Mouse (Mus musculus): Measurements from ENCODE around the gene Prkch. TPM values are rescaled to one million over a fixed set of nuclear protein-coding genes. Genes with fewer than 3 reads are reported as not detected.

Prkch gene
- polyA plus RNA-seq (2015; fragmentation: Nextera tagmentation; extraction: Ambion mirVana), result 3.7 and 3.8 TPM in 2 replicates

DNA sequence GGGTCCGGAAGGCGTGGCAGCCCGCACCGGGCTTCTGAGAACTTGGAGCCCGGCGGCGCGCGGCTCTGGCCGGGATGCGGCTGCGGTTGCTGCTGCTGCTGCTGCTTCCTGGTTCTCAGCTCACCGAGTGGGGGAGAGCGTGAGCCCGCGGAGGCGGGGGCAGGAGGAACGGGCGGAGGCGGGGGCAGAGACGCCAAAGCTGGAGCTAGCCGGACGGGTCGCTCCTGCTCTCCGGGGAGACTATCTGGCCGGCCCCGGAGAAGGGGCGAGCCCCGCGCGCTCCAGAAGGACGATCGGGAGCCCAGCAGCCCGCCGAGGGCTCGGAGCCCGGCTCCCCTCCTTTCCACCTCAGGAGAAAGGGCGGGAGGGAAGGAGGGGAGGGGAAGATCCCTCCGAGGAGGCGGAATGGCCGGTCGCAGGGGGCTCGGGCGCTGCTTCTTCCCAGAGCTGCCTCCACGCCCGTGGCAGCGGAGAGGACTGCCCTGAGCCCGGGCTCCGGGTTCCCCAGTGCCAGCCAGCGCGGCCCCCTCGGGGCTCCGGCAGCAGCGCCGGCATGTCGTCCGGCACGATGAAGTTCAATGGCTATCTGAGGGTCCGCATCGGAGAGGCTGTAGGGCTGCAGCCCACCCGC lies at the start of gene Prkch:
Gene Prkch (plus strand): TSS at position 187 of the 631 bp plus-strand sequence.

DNA sequence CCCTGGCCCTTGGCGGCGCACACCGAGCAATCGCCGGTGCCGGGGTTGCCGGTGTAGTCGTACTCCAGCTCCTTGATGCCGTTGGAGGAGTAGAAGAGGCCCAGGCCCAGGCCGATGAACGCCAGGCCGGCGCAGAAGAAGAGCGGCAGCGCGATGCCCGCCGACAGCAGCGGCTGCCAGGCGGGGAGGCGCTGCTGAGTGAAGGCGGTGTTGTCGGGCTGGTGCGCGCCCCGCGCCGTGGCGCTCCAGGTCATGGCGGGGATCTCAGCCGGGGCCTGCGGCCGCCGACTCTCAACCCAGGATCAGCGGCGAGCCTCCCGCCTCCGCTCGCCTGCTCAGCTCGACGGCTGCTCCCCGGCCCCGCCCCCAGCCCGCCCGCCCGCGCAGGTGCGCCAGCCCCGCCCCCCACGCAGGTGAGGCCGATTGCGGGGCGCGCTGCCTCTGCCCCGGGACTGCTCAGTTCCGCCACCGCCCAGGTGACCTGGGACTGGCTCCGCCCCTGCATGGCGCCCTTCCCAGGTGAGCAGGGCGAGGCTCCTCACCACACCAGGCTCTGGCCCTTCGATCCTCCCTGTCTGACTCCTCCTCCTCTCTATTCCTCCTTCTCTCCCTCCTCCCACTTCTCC lies 38.4 kb upstream of the Prkch start, which contains the start of gene Tmem30b:
Gene Tmem30b (minus strand): TSS at position 307 of the 626 bp plus-strand sequence.

Other genes starting within 250 kb of the Prkch start
- 0.10 TPM in 2 replicates for gene Tmem30b, start 38.4 kb upstream of the Prkch start, polyA plus RNA-seq (2015; fragmentation: Nextera tagmentation; extraction: Ambion mirVana)

Measured in spleen, postnatal 0 days (tissue).